Mouse (Mus musculus) layer of hippocampus, adult 18-20 months (tissue): ENCODE measurements around the gene Cptp. TPM values are rescaled to one million over a fixed set of nuclear protein-coding genes. Genes with fewer than 3 reads are reported as not detected.

ENCODE experiments used
- DNase-seq, 2 experiments: peaks; one replicate each; pipeline ENCODE4 v3.0.0; 2022; ENCODE audit warnings: low spot score in 2 of 2
- long read RNA-seq: library from polyadenylated mRNA; stranded (forward); transcript quantifications from one replicate; pipeline ENCODE4 v2.0.0, GENCODE M21; 2021
- total RNA-seq, 2 experiments: library from RNA; stranded (reverse); gene quantifications; 2 replicates each; pipeline ENCODE4 v1.2.3; 2021

The Cptp gene
- total RNA-seq: 10 to 100 TPM; 31.9 to 33.2 TPM
- long read RNA-seq, transcript Cptp-201 (3 exons, 2,662 nt): major isoform, 14 of 18 reads
- long read RNA-seq, partial matches to known transcripts: 2 of 18 reads
- long read RNA-seq, other reads (novel, unspliced or antisense): 2 of 18 reads

- peak; percentile 96 to 97 for DNase-seq
Observed at GRCm38 (mm10) chr4:155869317-155870033, at the start of gene Cptp, which contains the start of gene Ints11. Gene Cptp (minus strand): TSS chr4:155869440. Gene Ints11 (plus strand): TSS chr4:155869546.

GRCm38 (mm10) chr4:155908751-155909150 lies 39.5 kb upstream of the Cptp start:
- DNase-seq: peak in 1 of 2 experiments; percentile 2

GRCm38 (mm10) chr4:155908281-155908680 lies 39.0 kb upstream of the Cptp start:
- DNase-seq: peak in 1 of 2 experiments; percentile 0

- peak in 1 of 2 experiments; percentile 0 for DNase-seq
Observed at GRCm38 (mm10) chr4:155907003-155907402, 37.8 kb upstream of the Cptp start.

GRCm38 (mm10) chr4:155906125-155906524 lies 36.9 kb upstream of the Cptp start:
- DNase-seq: peak in 1 of 2 experiments; percentile 1

GRCm38 (mm10) chr4:155905634-155906033 lies 36.4 kb upstream of the Cptp start:
- peak in 1 of 2 experiments; percentile 0 for DNase-seq

- DNase-seq: peak in 1 of 2 experiments; percentile 22
Observed at GRCm38 (mm10) chr4:155904318-155905102, 35.3 kb upstream of the Cptp start.

- DNase-seq: no peak
Observed at GRCm38 (mm10) chr4:155903246-155903645, 34.0 kb upstream of the Cptp start.

GRCm38 (mm10) chr4:155901205-155901604 lies 32.0 kb upstream of the Cptp start:
- DNase-seq: peak in 1 of 2 experiments; percentile 60

- no peak for DNase-seq
Observed at GRCm38 (mm10) chr4:155899355-155899754, 30.1 kb upstream of the Cptp start.

- no peak for DNase-seq
Observed at GRCm38 (mm10) chr4:155898318-155898717, 29.1 kb upstream of the Cptp start.

GRCm38 (mm10) chr4:155896461-155896860 lies 27.2 kb upstream of the Cptp start:
- DNase-seq: no peak

GRCm38 (mm10) chr4:155895826-155896225 lies 26.6 kb upstream of the Cptp start:
- DNase-seq: no peak

GRCm38 (mm10) chr4:155895216-155895615 lies 26.0 kb upstream of the Cptp start:
- peak; percentile 68 to 85 for DNase-seq

GRCm38 (mm10) chr4:155894311-155894881 lies 25.2 kb upstream of the Cptp start:
- DNase-seq: peak; percentile 77

- DNase-seq: no peak
Observed at GRCm38 (mm10) chr4:155893212-155893690, 24.0 kb upstream of the Cptp start.

GRCm38 (mm10) chr4:155892438-155893211 lies 23.4 kb upstream of the Cptp start:
- DNase-seq: no peak

GRCm38 (mm10) chr4:155892017-155892416 lies 22.8 kb upstream of the Cptp start:
- peak; percentile 79 to 88 for DNase-seq

GRCm38 (mm10) chr4:155891551-155892001 lies 22.3 kb upstream of the Cptp start, which contains the start of the genes Pusl1 and Acap3:
Gene Pusl1 (minus strand): TSS chr4:155891781.
Gene Acap3 (plus strand): TSS chr4:155891822.
- peak; percentile 93 to 98 for DNase-seq

- no peak for DNase-seq
Observed at GRCm38 (mm10) chr4:155891011-155891471, 21.8 kb upstream of the Cptp start.
